Mouse (Mus musculus) right cerebral cortex, adult 2 months (tissue): ENCODE measurements around the gene Sst.
"Not testable (repeated sequence)": the region's sequence is repeated elsewhere in the genome, so short reads cannot be mapped to it uniquely, and the experiment has no call there.

Experiments used
- DNase-seq, 2 experiments: peaks; one replicate each; pipeline ENCODE4 v3.0.0; 2021 to 2022; ENCODE audit warnings: low spot score in 2 of 2

Sst gene

DNA sequence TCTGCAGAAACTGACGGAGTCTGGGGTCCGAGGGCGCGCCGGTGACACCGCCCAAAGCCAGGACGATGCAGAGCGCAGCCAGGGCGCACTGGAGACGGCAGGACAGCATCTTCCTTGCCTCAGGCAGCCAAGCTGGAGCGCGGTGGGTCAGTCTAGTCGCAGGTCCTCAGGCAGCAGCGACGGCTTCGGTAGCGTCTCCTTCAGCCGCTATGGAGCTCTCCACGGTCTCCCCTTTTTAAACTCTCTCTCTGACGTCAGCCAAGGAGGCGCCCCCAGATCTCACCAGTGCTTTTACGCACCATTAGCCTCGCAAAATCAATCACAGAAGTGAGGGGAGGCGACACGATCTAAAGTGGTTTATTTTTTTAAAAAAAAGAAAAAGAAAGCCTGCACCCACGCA is at the start of gene Sst:
TSS of gene Sst (minus strand) at position 323 of the 400 bp plus-strand sequence.
- no peak for DNase-seq

DNA sequence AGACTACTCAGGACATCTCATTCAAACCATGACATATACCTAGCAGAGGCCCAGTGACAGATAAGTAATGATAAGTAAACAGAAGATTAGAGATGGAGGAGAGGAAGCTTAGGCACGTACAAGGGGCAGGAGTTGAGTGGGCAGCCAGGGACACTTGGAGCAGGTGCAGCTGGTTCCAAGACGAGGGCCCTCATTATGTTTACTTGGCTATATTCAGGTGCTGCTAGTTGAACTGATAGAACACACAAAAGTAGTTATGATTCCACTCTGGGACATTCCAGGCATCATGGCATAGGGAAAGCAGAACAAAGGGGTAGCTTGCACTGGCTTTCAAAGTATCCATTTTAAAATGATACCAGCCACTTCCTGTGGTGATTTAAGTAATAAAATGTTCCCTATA is 43.6 kb upstream of the Sst start:
- DNase-seq, result no peak

DNA sequence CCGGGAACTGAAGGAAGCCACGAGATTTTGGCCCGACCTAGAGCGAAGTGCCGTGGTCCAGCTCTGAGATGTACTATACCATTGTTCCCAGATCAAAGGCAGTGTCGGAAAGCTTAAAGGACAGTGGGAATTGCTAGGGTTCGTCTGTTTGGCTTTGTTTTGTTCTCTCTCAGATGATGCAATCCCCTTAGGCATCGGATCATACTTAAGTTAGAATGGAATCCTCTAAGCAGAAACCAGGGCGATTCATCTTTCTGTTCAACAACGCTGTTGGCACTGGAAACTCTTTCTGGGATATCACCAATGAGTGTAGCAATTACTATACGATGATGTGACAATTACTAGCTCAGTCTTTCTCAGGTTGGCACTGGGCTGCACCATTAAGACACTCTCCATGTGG is 41.5 kb upstream of the Sst start, which contains the start of gene Rtp2:
TSS of gene Rtp2 (minus strand) at position 101 of the 400 bp plus-strand sequence.
- no peak for DNase-seq

DNA sequence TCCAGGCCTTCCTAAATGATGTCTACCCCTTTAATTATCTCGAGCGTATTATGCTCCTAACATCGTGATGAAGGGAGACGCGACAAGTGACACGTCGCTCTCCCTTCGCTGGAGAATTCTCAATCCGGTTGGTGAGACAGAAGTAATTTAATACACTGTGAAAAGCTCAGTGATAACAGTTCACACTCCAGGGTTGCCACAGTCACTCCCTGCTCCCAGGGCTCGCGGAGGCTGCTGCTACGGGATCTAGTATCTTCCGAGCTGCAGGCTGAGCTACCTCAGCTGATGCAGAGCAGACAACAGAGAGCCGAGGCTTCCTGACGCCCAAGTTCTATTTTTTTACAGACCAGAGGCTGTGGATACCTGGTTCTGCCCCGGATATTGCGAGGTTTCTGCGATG is 40.5 kb upstream of the Sst start:
- DNase-seq, result no peak

DNA sequence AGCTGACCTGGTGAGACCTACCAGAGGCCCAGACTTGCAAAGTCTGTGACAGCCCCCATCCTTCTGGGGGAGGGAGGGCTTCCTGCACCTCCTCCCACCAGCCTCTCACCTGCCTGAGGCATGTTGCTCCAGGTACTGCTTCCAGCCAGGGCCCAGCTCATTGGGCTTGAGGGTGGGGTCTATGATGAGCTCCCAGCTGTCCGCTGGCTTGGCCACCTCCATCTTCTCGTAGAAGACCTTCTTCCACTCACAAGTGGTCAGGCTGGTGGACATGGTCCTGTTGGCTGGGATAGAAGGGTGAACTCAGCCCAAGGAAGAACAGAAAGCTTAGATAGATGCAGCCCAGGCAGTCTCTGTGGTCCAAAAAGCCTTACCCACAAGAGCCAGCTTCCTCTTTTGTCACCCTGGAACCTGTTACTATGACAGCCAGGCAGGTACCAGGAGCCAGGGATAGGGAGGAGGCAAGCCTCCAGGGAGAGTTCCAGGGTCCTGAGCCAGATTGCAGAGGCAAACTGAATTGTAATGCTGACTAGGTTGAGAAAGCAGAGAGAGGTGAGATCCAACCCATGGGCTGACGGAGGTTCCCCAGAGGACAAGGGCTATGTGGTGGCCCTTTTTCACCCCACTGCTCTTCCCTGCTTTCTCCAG is 39.8 kb upstream of the Sst start:
- no peak for DNase-seq

DNA sequence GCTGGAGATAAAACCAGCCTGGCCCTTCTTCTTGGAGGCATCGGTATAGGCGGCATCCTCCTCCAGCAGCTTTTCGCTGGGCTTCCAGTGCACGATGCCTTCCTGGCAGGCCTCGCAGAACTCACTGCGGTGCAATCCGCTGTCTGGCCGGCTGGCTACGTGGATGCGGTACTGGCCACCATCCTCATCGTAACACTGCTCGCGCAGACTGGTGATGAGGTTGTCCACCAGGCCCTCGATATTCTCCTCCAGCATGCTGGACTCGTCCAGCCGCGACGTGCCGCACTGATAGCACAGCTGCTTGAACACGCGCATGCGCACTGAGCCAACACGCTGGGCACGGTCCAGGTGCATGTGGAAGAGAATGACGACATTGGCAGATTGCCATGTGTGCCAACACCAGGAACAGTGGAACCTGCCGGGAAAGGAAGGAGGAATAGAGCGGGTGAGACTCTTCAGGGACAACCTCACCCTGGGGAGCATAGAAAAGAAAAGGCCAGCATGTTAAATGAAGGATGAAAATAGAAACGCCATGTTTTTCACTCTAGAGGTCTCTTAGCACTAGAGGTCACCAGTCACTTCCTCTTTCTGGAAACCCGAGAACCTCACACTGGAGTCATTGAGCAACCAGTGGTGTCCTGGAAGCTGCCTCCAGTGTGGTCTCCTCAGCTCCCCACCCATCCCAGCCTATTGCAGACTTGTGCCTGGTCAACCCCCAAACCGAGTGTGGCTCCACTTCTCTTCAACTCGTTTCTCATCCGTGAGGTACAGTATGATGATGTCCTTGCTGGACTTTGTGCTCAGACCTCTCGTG is 36.8 kb upstream of the Sst start:
- no peak for DNase-seq

DNA sequence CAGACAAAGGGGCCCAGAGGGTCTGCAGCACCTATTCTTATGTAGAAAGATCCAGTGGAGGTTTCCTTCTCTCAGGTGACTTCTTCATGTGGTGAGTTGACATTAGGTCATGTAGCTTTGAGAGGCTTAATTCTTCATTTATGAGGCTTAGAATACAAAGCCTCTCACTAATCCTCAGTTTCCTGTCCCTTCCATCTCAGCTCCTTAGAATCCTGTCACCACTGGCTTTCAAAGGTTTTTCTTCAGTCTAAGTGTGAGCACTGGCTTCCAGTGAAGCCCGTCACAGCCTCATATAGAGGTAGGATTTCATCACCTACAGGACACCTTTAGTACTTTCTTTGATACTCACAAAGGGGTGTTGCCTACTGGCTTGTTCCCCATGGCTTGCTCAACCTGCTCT is 32.1 kb upstream of the Sst start:
- no peak for DNase-seq

DNA sequence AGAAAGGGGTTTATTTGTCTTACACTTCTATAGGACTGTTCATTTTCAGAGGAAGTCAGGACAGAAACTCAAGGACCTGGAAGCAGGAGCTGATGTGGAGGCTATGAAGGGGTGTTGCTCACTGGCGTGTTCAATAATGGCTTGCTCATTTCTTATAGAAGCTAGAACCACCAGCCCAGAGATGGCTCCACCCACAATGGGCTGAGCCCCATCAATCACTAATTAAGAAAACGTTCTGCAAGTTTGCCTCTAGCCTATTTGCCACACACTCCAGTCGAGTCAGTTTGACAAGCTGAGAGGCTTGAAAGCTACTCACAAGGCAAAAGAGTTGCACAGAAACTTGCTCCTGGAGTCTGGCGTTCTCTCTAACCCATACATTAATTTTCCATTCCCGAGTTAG is 30.9 kb upstream of the Sst start:
- no peak for DNase-seq

DNA sequence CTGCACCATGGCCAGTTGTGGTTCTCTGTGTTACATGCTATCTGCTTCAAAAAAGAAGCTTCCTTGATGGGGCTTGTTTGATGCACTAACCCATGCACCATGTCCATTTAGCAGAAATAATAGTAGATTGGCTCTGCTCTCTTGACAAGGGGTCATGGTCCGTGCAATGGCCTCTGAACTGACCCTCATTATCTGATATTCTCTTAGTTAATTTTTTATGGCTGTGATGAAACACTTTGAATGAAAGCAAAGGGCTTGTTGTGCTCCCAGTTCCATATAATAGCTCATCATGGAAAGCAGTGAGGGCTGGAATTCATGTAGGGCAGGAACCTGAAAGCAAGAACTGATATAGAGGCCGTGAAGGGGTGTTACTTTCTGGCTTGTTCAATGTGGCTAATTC is 28.7 kb upstream of the Sst start:
- DNase-seq, result no peak

DNA sequence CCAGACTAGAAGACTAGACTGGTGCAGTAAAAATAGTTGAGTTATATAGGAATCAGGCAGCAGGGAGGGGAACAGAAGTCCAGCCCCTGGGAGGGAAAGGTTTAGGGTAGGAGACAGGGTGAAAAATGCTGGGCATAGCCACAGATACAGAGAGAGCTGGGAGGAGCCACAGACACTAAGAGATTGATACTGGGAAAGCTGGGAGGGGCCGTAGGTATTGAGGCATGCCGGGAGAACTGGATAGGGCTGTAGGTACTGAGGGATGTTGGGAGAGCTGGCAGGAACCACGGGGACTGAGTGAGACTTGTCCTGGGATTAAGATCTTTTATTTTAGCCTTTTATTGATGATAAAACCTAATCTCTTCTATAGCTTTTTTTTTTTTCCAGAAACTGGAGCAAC is 22.6 kb upstream of the Sst start:
- no peak for DNase-seq

DNA sequence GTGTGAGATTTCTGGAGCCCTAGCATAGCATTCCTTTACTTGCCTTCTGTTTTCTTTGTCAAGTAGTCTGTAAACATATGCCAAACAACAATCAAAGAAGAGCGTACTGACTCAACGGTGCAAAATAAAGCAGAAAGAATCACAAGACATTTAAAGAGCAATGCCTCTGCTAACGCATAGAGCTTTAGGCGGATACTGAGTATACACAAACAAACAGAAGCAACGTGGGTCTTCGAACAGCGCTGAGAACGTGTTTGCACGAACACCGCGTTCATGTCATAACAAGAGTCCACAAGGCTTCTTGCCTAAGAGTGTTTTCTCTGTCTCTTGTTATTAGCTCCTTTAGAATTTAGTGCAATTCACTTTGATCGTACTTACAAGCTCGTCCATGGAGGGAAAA is 22.0 kb upstream of the Sst start:
- DNase-seq, result no peak

DNA sequence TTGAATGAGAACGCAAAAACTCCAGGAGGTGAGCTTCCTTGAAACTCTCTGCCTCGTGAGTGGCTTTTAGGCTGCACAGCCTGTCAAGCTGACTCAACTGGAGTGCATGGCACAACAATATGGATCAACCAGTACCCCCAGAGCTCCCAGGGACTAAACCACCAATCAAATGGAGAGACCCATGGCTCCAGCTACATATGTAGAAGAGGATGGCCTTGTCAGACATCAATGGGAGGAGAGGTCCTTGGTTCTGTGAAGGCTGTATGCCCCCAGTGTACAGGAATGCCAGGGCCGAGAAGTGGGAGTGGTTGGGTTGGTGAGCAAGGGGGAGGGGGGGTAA is 18.2 kb upstream of the Sst start:
- DNase-seq, result not testable (repeated sequence)

DNA sequence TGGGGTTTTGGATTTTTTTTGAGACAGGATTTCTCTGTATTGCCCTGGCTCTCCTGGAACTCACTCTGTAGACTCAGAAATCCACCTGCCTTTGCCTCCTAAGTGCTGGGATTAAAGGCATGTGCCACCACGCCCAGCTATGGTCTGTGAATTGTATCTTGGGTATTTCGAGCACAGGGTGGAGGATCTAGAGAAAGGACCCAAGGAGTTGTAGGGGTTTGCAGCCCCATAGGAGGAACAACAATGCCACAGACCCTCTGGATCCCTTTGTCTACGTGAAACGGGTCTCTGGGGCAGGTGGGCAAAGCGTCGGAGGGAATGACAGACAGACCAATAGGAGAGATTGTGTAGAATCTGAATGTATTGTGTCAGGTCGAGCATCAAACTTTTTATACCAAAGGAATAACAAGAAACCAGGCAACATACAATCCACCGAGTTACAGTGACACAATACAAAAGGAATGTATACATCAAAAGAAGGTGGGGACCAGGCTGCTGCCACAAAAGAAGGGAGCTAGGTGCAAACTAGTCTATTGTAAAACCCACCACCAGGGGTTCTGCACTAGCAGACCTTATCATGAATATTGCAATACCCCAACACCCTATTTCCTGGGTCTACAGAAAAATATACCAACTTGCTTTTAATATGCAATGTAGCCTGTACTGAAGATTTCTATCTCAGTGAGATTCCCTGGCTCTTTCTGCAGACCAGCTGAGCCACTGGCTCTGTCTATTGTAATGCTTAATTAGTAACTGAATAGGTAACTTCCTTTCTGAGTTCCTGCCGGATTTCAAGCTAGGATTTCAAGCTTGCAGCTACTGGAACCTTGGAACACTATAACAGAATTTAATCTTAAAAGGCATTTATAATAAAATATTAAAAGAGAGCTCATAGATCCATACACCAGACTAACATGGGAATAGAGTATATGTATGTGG is 17.6 kb upstream of the Sst start:
- not testable (repeated sequence) for DNase-seq

DNA sequence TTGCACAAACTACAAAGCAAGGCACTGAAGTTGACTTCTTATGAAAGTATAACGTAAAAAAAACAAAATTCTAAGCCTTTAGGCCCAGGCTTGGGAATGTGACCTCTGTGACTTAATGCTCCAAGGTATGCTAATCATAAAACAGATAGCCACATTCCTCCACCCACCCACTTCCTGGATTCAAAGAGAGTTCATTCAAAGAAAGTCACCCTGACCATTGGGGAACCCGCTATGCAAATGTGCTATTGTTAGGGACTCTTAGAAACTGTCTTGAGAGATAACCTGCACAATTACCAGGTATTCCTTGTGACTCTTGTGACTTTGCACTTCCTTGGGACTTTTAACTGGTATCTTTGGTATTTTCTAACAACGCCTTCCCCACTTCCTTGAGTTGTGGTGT is 15.8 kb upstream of the Sst start:
- not testable (repeated sequence) for DNase-seq

DNA sequence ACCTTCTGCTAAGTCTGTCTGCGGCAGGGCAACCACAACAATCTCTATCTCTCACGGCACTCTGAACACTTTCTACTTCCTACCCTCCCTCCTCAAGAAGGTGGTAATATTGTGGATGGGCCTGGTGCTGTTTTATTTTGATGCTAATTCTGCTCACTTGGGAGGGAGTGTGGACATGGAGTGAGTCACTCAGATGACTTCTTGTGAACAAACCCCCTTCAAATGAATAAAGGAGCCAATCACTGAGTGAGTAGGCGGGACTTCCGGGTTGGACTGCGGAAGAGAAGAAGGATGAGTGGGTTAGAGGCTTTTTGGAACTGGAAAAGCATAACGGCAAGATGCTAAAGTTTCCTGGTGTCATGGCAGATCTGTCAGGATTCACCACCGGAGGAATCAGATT is 10.7 kb upstream of the Sst start:
- DNase-seq, result no peak

DNA sequence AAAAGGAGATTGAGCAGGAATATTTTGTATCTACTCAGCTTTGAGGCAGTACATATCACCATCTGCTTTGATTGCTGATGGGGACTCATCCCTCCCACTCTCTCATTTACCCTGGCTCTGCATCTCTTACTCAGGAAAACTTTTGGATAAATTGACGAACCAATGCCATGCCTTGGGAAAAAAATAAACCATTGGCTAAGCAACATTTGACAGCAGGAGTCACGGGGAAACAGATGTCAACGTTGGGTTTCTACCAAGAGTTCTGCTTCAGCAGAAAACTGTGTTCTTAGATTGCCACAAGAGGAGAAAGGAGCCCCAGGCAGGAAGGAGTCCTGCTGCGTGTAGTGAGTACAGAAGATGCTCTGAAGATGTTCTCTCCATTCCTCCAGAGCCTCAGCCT is 9.3 kb upstream of the Sst start:
- DNase-seq, result peak in 1 of 2 experiments; percentile 15

DNA sequence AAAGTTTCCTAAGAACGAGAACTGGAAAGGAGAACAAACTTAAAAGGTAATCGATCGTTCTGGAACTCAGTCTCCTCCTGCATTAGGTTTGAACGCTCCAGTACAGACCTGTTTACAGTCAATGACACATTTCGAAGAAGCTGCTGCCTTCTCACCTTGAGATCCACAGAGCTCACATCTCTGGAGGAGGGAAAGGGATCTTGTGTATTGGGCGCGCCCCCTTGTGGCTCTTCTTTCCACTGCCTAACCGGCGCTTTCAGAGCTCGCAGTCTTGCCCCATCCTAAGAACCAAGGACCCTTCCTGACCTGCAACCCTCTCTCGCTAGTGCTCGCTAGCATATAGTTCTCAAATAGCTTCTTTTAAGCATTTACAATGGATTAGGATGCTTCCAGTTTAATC is 8.1 kb upstream of the Sst start:
- peak; percentile 87 to 90 for DNase-seq

DNA sequence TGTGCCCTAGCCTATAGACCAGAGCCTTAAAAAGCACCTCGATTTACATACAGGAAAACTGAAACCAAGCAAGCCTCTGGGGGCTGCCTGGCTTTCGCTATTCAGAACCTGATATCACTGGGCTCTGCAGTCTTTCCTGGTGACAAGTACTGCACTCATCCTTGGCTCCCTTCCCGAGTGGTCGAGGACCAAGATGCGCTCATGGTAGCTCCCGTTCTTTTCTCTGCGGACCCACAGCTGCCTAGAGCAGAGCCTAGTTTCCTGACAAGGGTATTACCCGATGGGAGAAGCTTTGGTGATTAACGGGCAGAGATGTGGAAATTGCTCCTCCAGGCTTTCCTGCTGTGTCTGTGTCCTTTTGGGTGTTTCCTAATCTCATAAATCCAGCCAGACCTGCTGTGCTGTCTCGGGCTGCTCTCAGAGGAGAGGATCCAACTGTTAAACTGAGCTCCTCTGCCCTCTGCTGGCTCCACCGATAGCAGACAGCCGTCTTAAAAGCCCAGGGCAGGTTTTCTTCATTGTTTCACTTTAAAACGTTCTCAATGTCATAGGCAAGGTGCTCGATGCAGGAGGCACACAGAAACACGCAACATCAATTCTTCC is 7.3 kb upstream of the Sst start:
- peak; percentile 82 to 83 for DNase-seq

DNA sequence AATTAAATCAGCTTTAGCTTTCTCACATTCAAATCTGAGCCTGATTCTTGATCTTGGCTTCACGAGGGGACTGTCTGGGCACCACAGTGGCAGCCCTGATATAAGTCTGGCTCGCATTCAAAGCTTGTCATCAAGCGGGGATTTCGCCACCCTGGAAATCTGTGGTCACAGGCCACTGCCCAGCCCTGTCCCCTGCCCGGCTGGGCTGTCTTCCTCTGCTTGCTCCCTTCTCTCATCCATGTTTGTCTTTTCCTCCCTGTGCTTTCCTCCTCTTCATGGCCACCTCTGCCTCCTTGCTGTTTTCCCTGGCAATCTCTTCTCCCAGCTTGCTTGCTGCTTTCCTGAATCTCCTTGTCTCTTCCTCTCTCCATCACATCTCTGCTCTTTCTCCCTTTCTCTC is 6.7 kb upstream of the Sst start:
- peak in 1 of 2 experiments; percentile 4 for DNase-seq

DNA sequence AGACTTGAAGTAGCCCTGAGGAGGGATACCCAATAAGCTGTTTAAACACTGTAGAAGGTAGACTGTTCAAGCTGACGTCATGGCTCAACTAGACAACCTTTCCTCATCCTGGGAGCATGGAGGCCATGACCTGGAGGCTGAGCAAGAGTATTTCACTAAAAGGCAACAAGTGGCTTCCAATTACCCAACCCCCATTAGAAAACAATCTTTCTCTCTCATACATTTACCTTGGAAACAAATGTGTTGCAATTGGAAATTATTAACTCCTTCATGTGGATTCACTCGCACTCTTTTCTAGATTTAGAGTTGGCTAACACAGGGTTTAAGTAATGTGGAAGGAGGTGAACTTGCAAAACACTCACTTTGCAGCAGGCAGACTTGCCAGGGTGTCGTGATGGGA is 4.4 kb upstream of the Sst start:
- DNase-seq, result no peak

DNA sequence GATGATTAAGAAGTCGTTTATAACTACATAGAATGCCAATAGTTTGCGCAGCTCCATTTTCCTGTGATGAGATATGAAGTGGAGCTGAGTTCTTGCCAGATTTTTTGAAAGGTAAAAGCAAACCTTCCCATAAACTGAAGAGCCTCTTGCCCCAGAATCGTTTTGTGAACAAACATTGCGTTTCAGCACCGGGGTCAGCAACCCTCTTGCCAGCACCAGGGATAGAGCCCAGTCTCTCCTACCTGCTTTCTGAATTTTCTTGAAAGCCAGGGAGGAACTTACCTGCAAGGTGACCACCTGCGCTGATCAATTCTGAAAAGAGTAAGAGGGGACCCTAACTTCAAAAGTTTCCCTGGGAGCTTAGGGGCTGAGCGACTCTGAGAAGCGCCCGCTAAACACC is 607 bp downstream of the Sst start:
- DNase-seq, result no peak
